Mouse (Mus musculus) myocyte (in vitro differentiated cells): ENCODE data around the gene Plpp1. TPM values are rescaled to one million over a fixed set of nuclear protein-coding genes. Genes with fewer than 3 reads are reported as not detected.

ENCODE experiments used
- H3K27me3 ChIP-seq: one replicate; pipeline ENCODE4 v1.6.1; 2011; ENCODE audit not compliant: control insufficient read depth, insufficient read depth, insufficient read length
- H3K36me3 ChIP-seq: one replicate; pipeline ENCODE4 v1.6.1; 2011; ENCODE audit not compliant: control insufficient read depth, insufficient read depth
- H3K4me2 ChIP-seq: one replicate; pipeline ENCODE4 v1.6.1; 2011; ENCODE audit warnings: low read depth, control low read depth
- H3K4me3 ChIP-seq: one replicate; pipeline ENCODE4 v1.5.1; 2011; ENCODE audit warnings: mild to moderate bottlenecking, control low read depth, moderate library complexity
- H3K79me2 ChIP-seq: one replicate; pipeline ENCODE4 v1.6.1; 2011; ENCODE audit not compliant: control insufficient read depth, insufficient read depth
- H3ac ChIP-seq: one replicate; pipeline ENCODE4 v1.6.1; 2011; ENCODE audit not compliant: control insufficient read depth, insufficient read length
- CEBPB ChIP-seq: IDR thresholded peaks from 2 replicates; pipeline ENCODE4 v1.6.1; 2011; ENCODE audit warnings: mild to moderate bottlenecking, moderate library complexity; ENCODE audit not compliant: poor library complexity, insufficient read depth, severe bottlenecking
- E2F4 ChIP-seq: IDR thresholded peaks from one replicate; pipeline ENCODE4 v1.6.1; 2011; ENCODE audit warnings: mild to moderate bottlenecking, control low read depth, moderate library complexity; ENCODE audit not compliant: insufficient read depth
- MAX ChIP-seq: IDR thresholded peaks from one replicate; pipeline ENCODE4 v1.6.1; 2011; ENCODE audit warnings: low read depth, mild to moderate bottlenecking, control low read depth
- MYOD1 ChIP-seq, 3 experiments: IDR thresholded peaks; one replicate each; pipeline ENCODE4 v1.6.1; 2011; ENCODE audit warnings: control low read depth in 2 of 3, low read depth in 2 of 3, mild to moderate bottlenecking in 2 of 3, moderate library complexity in 1 of 3; ENCODE audit not compliant: insufficient read length in 2 of 3, control insufficient read depth in 1 of 3
- MYOG ChIP-seq, 3 experiments: IDR thresholded peaks; one replicate each; pipeline ENCODE4 v1.6.1; 2011; ENCODE audit warnings: control low read depth in 2 of 3, low read depth in 2 of 3, mild to moderate bottlenecking in 2 of 3; ENCODE audit not compliant: insufficient read length in 2 of 3, control insufficient read depth in 1 of 3, insufficient read depth in 1 of 3
- POLR2A ChIP-seq: IDR thresholded peaks from one replicate; pipeline ENCODE4 v1.6.1; 2011; ENCODE audit warnings: low read depth, mild to moderate bottlenecking, control low read depth, moderate library complexity; ENCODE audit not compliant: insufficient read length
- POLR2AphosphoS2 ChIP-seq: IDR thresholded peaks from one replicate; pipeline ENCODE4 v1.6.1; 2011; ENCODE audit warnings: low read depth, control low read depth; ENCODE audit not compliant: insufficient read length
- REST ChIP-seq: IDR thresholded peaks from one replicate; pipeline ENCODE4 v1.6.1; 2011; ENCODE audit warnings: mild to moderate bottlenecking, control low read depth, moderate library complexity; ENCODE audit not compliant: insufficient read depth, insufficient read length
- SRF ChIP-seq: IDR thresholded peaks from one replicate; pipeline ENCODE4 v1.6.1; 2011; ENCODE audit warnings: low read depth; ENCODE audit not compliant: control insufficient read depth, insufficient read length
- TCF12 ChIP-seq: IDR thresholded peaks from one replicate; pipeline ENCODE4 v1.6.1; 2011; ENCODE audit warnings: mild to moderate bottlenecking, control low read depth; ENCODE audit not compliant: poor library complexity, insufficient read depth, severe bottlenecking
- TCF3 ChIP-seq: IDR thresholded peaks from one replicate; pipeline ENCODE4 v1.6.1; 2011; ENCODE audit warnings: low read depth, control low read depth; ENCODE audit not compliant: insufficient read length
- USF1 ChIP-seq: IDR thresholded peaks from one replicate; pipeline ENCODE4 v1.6.1; 2011; ENCODE audit warnings: low read depth, mild to moderate bottlenecking, control low read depth, moderate library complexity
- polyA plus RNA-seq: library from polyadenylated mRNA; unstranded; fragments of >200 nt; fragmentation: generic; extraction: Trizol; gene quantifications from one replicate; pipeline ENCODE4 v1.2.1, GENCODE M21; 2012; ENCODE audit warnings: missing spikeins

Gene Plpp1
- polyA plus RNA-seq, 1 experiment: 133 TPM

- H3K4me3 ChIP-seq: no peak overlapping the region
- H3ac ChIP-seq: no peak overlapping the region
- no peak for TF ChIP-seq MYOG (IDR thresholded peaks at IDR 0.05; ENCODE audit: control insufficient read depth in 1 of 3, insufficient read depth in 1 of 3, insufficient read length in 2 of 3, low read depth in 2 of 3)
- TF ChIP-seq MAX: no peak
- no peak for TF ChIP-seq MYOD1 (IDR thresholded peaks at IDR 0.05; ENCODE audit: control insufficient read depth in 1 of 3, insufficient read length in 2 of 3, low read depth in 2 of 3)
- TF ChIP-seq REST: no peak
- no peak for TF ChIP-seq TCF3
- TF ChIP-seq SRF: no peak
- TF ChIP-seq E2F4: no peak
- TF ChIP-seq USF1: no peak
- TF ChIP-seq TCF12: no peak
- TF ChIP-seq POLR2A: no peak
- TF ChIP-seq CEBPB: no peak
- no peak for TF ChIP-seq POLR2AphosphoS2
- H3K27me3 ChIP-seq: no peaks in the 10 kb centered on the region
- H3K79me2 ChIP-seq: peaks cover 19% of the 10 kb centered on the region
- no peaks in the 10 kb centered on the region for H3K36me3 ChIP-seq
- no peak overlapping the region for H3K4me2 ChIP-seq
These were observed 2.2 kb upstream of the Plpp1 start for GRCm38 (mm10) chr13:112798243-112798952.

GRCm38 (mm10) chr13:112798953-112799305 is 1.7 kb upstream of the Plpp1 start:
- TF ChIP-seq POLR2A: no peak
- no peak for TF ChIP-seq POLR2AphosphoS2
- TF ChIP-seq MYOD1 (IDR thresholded peaks at IDR 0.05; ENCODE audit: control insufficient read depth in 1 of 3, insufficient read length in 2 of 3, low read depth in 2 of 3): no peak
- no peak for TF ChIP-seq MAX
- no peak for TF ChIP-seq MYOG (IDR thresholded peaks at IDR 0.05; ENCODE audit: control insufficient read depth in 1 of 3, insufficient read depth in 1 of 3, insufficient read length in 2 of 3, low read depth in 2 of 3)
- no peak for TF ChIP-seq SRF
- no peak for TF ChIP-seq TCF3
- Histone ChIP-seq H3K36me3 (no peaks in the 10 kb centered on the region), H3K4me2 (no peak overlapping the region), H3ac (no peak overlapping the region), H3K4me3 (no peak overlapping the region), H3K27me3 (no peaks in the 10 kb centered on the region), H3K79me2 (peaks cover 24% of the 10 kb centered on the region)

GRCm38 (mm10) chr13:112799721-112800241 is 811 bp upstream of the Plpp1 start:
- Histone ChIP-seq H3K79me2 (peaks cover 33% of the 10 kb centered on the region), H3K36me3 (no peaks in the 10 kb centered on the region), H3K4me3 (no peak overlapping the region), H3K4me2 (peak overlapping the region; percentile 82), H3ac (no peak overlapping the region), H3K27me3 (no peaks in the 10 kb centered on the region)
- TF ChIP-seq TCF12 (no peak), TCF3 (no peak), MYOG (IDR thresholded peaks at IDR 0.05; ENCODE audit: control insufficient read depth in 1 of 3, insufficient read depth in 1 of 3, insufficient read length in 2 of 3, low read depth in 2 of 3) (no peak), REST (no peak), MYOD1 (IDR thresholded peaks at IDR 0.05; ENCODE audit: control insufficient read depth in 1 of 3, insufficient read length in 2 of 3, low read depth in 2 of 3) (no peak), E2F4 (no peak), CEBPB (no peak), POLR2A (no peak), USF1 (no peak), POLR2AphosphoS2 (no peak), SRF (no peak), MAX (no peak)

- Histone ChIP-seq H3K27me3 (no peaks in the 10 kb centered on the region), H3K36me3 (peaks cover 11% of the 10 kb centered on the region), H3K4me3 (peak overlapping the region; percentile 67), H3K4me2 (peak overlapping the region; percentile 75), H3ac (peak overlapping the region; percentile 55), H3K79me2 (peaks cover 43% of the 10 kb centered on the region)
- TF ChIP-seq TCF3 (no peak), POLR2A (no peak), MYOG (IDR thresholded peaks at IDR 0.05; ENCODE audit: control insufficient read depth in 1 of 3, insufficient read depth in 1 of 3, insufficient read length in 2 of 3, low read depth in 2 of 3) (no peak), POLR2AphosphoS2 (no peak)
These were observed 901 bp downstream of the Plpp1 start for GRCm38 (mm10) chr13:112801381-112802004.

GRCm38 (mm10) chr13:112803106-112803505 is 2.5 kb downstream of the Plpp1 start:
- Histone ChIP-seq H3K4me3 (peak overlapping the region; percentile 67), H3K4me2 (peak overlapping the region; percentile 59), H3ac (no peak overlapping the region), H3K27me3 (no peaks in the 10 kb centered on the region), H3K36me3 (peaks cover 21% of the 10 kb centered on the region), H3K79me2 (peaks cover 43% of the 10 kb centered on the region)
- TF ChIP-seq REST (no peak), CEBPB (no peak), MAX (no peak), SRF (no peak), MYOG (IDR thresholded peaks at IDR 0.05; ENCODE audit: control insufficient read depth in 1 of 3, insufficient read depth in 1 of 3, insufficient read length in 2 of 3, low read depth in 2 of 3) (no peak), TCF12 (no peak), MYOD1 (IDR thresholded peaks at IDR 0.05; ENCODE audit: control insufficient read depth in 1 of 3, insufficient read length in 2 of 3, low read depth in 2 of 3) (no peak), POLR2A (no peak), TCF3 (no peak), USF1 (no peak)
